Mouse (Mus musculus): ENCODE data around the gene Kbtbd13. TPM values are rescaled to one million over a fixed set of nuclear protein-coding genes. Genes with fewer than 3 reads are reported as not detected.
"Not testable (repeated sequence)": the region's sequence is repeated elsewhere in the genome, so short reads cannot be mapped to it uniquely, and the experiment has no call there.

Gene Kbtbd13
- polyA plus RNA-seq, 1 experiment from 2014 or later = not detected

DNA sequence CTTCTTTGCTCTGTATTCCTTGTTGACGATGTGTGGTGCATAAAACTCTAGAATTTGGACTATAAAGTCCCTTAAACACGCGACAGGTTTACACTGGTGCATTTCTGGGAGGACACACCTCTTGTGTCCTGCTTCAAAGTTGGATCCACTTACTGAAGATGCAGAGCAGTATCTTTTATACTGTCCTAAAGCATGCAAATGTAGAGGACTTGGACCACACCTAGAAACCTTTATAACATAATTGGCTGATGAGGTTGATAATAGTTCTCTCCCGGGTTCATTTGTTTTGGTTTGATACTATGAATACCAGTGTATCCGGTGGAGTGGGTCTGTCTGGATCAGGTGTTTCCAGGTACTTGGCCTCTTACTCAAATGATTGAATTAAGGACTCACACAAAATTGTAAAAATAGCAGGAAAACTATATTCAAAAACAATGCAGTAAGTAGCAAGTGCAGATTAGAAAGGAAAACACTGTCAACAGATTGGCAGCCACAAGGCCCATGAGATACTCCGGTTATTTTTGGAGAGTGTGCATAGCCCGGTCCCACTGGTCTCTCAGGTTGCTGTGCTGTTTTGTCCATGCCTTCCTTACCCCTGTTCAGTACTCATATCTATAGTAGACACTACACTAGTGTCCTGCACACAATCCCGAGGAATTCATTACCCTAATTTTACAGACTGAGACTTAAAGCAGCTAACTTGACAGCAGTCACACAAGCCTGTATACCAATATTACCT lies 44.2 kb downstream of the Kbtbd13 start:
- Histone ChIP-seq H3K27ac (peak overlapping the region; percentile 18), H3K36me3 (ENCODE audit: inconsistent target) (no peaks in the 10 kb centered on the region), H3K79me2 (ENCODE audit: inconsistent target) (peaks cover 54% of the 10 kb centered on the region), H3K4me3 (ENCODE audit: inconsistent target) (peak overlapping the region; percentile 60)
- WGBS (ENCODE audit: missing documents) = 36% methylated on average over 8 of the region's 8 CpGs

DNA sequence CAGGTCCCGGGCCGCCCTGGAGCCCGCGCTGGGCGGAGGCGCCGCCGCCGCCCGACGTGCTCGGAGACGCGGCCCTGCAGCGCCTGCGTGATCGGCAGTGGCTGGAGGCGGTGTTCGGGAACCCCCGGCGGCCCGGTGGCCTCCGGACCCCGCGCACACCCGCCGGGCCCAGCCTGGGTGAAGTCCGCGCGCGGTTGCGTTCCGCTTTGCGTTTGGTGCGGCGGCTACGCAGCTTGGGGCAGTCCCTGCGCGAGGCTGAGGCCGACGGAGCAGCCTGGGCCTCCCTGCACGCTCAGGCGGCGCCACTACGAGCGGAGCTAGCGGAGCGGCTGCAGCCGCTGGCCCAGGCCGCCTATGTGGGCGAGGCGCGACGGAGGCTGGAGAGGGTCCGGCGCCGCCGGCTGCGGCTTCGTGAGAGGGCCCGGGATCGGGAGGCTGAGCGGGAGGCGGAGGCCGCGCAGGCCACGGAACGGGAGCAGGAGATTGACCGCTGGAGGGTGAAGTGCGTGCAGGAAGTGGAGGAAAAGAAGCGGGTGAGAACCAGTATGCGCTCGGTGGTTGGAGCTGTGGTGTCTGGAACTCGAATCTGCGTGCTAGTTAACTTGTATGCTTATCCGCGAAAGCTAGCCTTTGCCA lies 44.9 kb downstream of the Kbtbd13 start:
- peak overlapping the region; percentile 60 for H3K4me3 ChIP-seq (ENCODE audit: inconsistent target)
- WGBS (ENCODE audit: missing documents) = 0% methylated on average over 57 of the region's 77 CpGs

DNA sequence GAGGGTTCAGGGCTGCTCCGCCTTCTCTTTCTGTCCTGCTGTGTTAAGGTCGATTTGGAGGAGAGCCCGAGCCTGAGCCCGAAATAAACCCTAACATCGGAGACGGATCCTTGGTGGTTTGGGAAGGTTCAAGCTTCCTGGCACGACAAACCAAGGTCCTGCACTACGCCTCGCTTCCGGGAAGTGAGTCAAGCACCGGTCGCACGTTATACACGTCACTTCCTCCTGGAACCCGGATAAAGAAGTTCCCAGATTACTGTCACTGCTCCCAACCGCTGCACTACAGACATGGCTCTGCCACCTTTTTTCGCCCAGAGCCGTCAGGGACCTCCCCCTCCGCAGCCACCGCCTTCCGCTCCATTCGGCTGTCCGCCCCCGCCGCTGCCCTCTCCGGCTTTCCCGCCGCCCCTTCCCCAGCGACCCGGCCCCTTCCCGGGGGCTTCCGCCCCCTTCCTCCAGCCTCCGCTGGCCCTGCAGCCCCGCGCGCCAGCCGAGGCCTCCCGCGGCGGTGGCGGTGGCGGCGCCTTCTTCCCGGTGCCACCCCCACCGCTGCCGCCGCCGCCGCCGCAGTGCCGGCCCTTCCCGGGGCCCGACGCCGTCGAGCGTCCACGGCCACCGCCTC lies 45.5 kb downstream of the Kbtbd13 start, which contains the start of gene Pdcd7:
Pdcd7 (plus strand) TSS at position 251 of the 622 bp plus-strand sequence.
- Histone ChIP-seq H3K4me3 (ENCODE audit: inconsistent target) (peak within 1 kb of the TSS; percentile 60), H3K36me3 (ENCODE audit: inconsistent target) (no peaks in the 10 kb centered on the region), H3K27ac (peak within 1 kb of the TSS; percentile 54), H3K79me2 (ENCODE audit: inconsistent target) (peaks cover 41% of the 10 kb centered on the region)
- WGBS (ENCODE audit: missing documents) = 1% methylated on average over 41 of the region's 59 CpGs

More for the DNA sequence above, 44.9 kb downstream of the Kbtbd13 start:
- Histone ChIP-seq H3K79me2 (ENCODE audit: inconsistent target) (peaks cover 47% of the 10 kb centered on the region), H3K27ac (peak overlapping the region; percentile 18), H3K36me3 (ENCODE audit: inconsistent target) (no peaks in the 10 kb centered on the region)

DNA sequence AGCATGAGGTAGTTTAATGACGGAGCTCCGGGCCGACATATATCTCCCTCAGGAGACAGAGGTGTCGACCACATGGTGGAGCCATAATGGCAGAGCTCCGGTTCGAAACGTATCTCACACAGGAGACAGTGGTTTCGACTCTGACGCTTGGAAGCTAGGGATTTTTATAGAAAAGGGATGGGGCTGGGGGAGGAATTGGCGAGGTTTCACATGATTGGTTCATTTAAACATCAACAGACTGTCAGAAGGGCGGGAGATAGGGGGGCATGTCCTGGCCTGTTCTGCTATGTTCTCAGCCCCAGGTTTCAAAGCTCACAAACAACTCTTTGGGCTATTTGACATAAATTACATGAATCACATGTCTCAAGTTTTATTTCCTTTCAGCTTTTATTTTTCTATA lies 46.0 kb downstream of the Kbtbd13 start:
- Histone ChIP-seq H3K4me3 (ENCODE audit: inconsistent target) (peak overlapping the region; percentile 36), H3K79me2 (ENCODE audit: inconsistent target) (peaks cover 36% of the 10 kb centered on the region), H3K27ac (peak overlapping the region; percentile 54)
- WGBS (ENCODE audit: missing documents) = 81% methylated on average over 11 of the region's 11 CpGs
- not testable (repeated sequence) for H3K36me3 ChIP-seq (ENCODE audit: inconsistent target)

DNA sequence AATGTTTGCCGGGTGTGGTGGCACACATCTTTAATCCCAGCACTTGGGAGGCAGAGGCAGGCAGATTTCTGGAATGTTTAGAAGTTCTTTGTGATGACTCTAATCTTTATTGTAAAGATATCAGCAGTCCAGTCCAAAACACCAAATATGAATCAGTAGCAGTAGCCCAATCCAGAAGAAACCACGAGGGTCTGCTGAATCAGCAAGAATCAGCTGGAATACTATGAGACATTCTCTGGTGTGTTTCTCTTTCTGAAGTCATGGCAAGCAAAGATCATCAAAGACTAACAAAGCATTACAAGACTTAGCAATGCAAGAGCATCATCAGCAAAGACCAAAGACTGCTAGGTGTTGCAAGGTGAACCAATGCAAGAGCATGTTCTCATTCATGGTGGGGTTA lies 51.0 kb downstream of the Kbtbd13 start:
- Histone ChIP-seq H3K4me3 (ENCODE audit: inconsistent target) (no peak overlapping the region), H3K36me3 (ENCODE audit: inconsistent target) (no peaks in the 10 kb centered on the region), H3K27ac (no peak overlapping the region), H3K79me2 (ENCODE audit: inconsistent target) (no peaks in the 10 kb centered on the region)
- WGBS (ENCODE audit: missing documents) = 96% methylated on average over 2 of the region's 2 CpGs

DNA sequence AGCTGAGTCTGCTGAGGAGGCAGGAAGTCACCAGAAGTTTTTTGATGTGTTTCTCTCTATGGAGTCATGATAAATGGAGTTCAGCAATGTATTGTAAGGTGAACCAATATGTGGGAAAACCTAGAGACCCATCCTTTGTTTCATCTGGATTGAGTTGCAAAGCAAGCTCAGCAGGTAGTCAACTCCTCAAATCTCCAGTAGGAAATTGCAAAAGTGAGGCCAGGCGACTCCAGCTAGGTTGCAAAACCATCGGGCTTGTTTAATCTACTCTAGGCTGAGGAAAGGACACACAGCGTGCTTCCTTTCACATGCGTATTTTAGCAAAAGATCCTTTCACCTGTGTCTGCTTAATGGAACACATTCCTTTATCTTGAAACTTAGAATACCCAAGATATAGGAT lies 52.3 kb downstream of the Kbtbd13 start:
- no peak overlapping the region for H3K27ac ChIP-seq
- 93% methylated on average over 4 of the region's 4 CpGs for WGBS (ENCODE audit: missing documents)
- H3K4me3 ChIP-seq (ENCODE audit: inconsistent target) = no peak overlapping the region
- no peaks in the 10 kb centered on the region for H3K79me2 ChIP-seq (ENCODE audit: inconsistent target)
- H3K36me3 ChIP-seq (ENCODE audit: inconsistent target) = no peaks in the 10 kb centered on the region

Other genes with a start within 250 kb of the Kbtbd13 start
- 2.0 to 3.2 TPM (median 2.1 TPM) in 3 replicates for gene Parp16, start 196.3 kb downstream of the Kbtbd13 start, polyA plus RNA-seq (2018)
- not detected in 3 replicates for gene Cilp, start 126.5 kb downstream of the Kbtbd13 start, polyA plus RNA-seq (2018)
- gene Clpx, start 97.4 kb downstream of the Kbtbd13 start, polyA plus RNA-seq (2018) = 23.2 to 25.3 TPM (median 25.2 TPM) in 3 replicates
- 10.1 to 13.8 TPM (median 10.9 TPM) in 3 replicates for gene Pdcd7, start 45.5 kb downstream of the Kbtbd13 start, polyA plus RNA-seq (2018)
- gene Ubap1l, start 30.6 kb downstream of the Kbtbd13 start, polyA plus RNA-seq (2018) = not detected in 3 replicates
- not detected in 3 replicates for gene Rasl12, start 6.9 kb upstream of the Kbtbd13 start, polyA plus RNA-seq (2018)
- gene Slc51b, start 31.3 kb upstream of the Kbtbd13 start, polyA plus RNA-seq (2018) = not detected in 3 replicates
- gene Mtfmt, start 44.1 kb upstream of the Kbtbd13 start, polyA plus RNA-seq (2018) = 7.1 to 8.2 TPM (median 7.4 TPM) in 3 replicates
- 71.6 to 105 TPM (median 71.6 TPM) in 3 replicates for gene Spg21, start 69.3 kb upstream of the Kbtbd13 start, polyA plus RNA-seq (2018)
- gene Ankdd1a, start 128.5 kb upstream of the Kbtbd13 start, polyA plus RNA-seq (2018) = 0.13 TPM in 1 of 3 replicates, not detected in the others
- gene Plekho2, start 188.4 kb upstream of the Kbtbd13 start, polyA plus RNA-seq (2018) = 195 to 316 TPM (median 234 TPM) in 3 replicates
- gene Pif1, start 195.5 kb upstream of the Kbtbd13 start, polyA plus RNA-seq (2018) = 0.51 to 0.53 TPM in 2 of 3 replicates, not detected in the other
- 0.14 to 0.42 TPM (median 0.28 TPM) in 3 replicates for gene Rbpms2, start 238.0 kb upstream of the Kbtbd13 start, polyA plus RNA-seq (2018)

Measured in macrophage (primary cell).